ENCODE assay signal across 17 mouse cellular contexts in the genomic region with DNA sequence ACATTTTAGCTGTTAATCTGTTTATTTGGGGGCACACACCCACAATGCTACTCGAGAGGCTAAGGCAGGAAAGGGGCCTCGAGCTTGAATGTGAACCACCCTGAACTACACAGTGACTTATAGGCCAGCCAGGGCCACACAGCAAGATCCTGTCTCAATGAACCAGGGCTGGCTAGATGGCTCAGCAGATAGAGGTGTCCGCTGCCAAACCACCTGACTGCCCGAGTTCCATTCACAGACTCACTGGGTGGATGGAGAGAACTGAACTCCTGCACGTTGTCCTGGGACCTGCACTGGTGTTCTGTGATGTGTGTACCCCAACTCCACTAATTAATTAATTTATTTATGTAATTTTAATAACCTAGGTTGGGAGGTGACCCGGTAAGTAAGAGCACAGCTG.
"Had no signal": no experiment of that assay in that cellular context is flagged by ENCODE, and none has a peak within 500 bp of the region (broad histone marks: within the 10 kb centered on the region; RNA-seq: fewer than 3 reads in every experiment).

No protein-coding gene starts in this region.

- ATAC-seq: liver, postnatal 0 days; lung, postnatal 0 days had no signal

- DNase-seq: liver, postnatal 0 days; lung, adult 2 months; lung, postnatal 14 days; lung, postnatal 36 days; right cerebral cortex, postnatal 14 days; thymus, adult 2 months; thymus, postnatal 25 days; thymus, postnatal 4 days had no signal

- H3K9me3 ChIP-seq: liver, embryonic 15.5 days; lung, embryonic 15.5 days; megakaryocyte, embryonic 14.5 days; midbrain, embryonic 12.5 days; neural tube, embryonic 12.5 days; stomach, embryonic 15.5 days had no signal

- H3K27ac ChIP-seq: liver, embryonic 15.5 days; lung, embryonic 15.5 days; macrophage; midbrain, embryonic 12.5 days; neural tube, embryonic 12.5 days; stomach, embryonic 15.5 days; stomach, postnatal 0 days had no signal

- H3K36me3 ChIP-seq: liver, embryonic 15.5 days; lung, embryonic 15.5 days; midbrain, embryonic 12.5 days; neural tube, embryonic 12.5 days; stomach, embryonic 15.5 days had no signal

- H3K27me3 ChIP-seq: neural tube, embryonic 12.5 days had no signal

- H3K9ac ChIP-seq: liver, embryonic 15.5 days; liver, postnatal 0 days; lung, embryonic 15.5 days; midbrain, embryonic 12.5 days; neural tube, embryonic 12.5 days; stomach, embryonic 15.5 days had no signal

- H3K4me2 ChIP-seq: liver, embryonic 15.5 days; lung, embryonic 15.5 days; midbrain, embryonic 12.5 days; stomach, embryonic 15.5 days had no signal

- H3K4me3 ChIP-seq: liver, embryonic 15.5 days; lung, embryonic 15.5 days; midbrain, embryonic 12.5 days; neural tube, embryonic 12.5 days; stomach, embryonic 15.5 days had no signal
